Mouse (Mus musculus) erythroid progenitor cell, adult 5-6 weeks (primary cell): Measurements from ENCODE around the gene Trim44. TPM values are rescaled to one million over a fixed set of nuclear protein-coding genes. Genes with fewer than 3 reads are reported as not detected.

ENCODE experiments used
- ATAC-seq: replicated peaks from 2 replicates; pipeline ENCODE4 v1.8.0; 2016; ENCODE audit warnings: moderate number of reproducible peaks, mild to moderate bottlenecking, moderate TSS enrichment, inconsistent platforms; ENCODE audit not compliant: poor library complexity, low FRiP score, severe bottlenecking
- total RNA-seq, 2 experiments: library from RNA; stranded (forward) in 1 of 2; stranded (reverse) in 1 of 2; fragments of 150-400 nt in 1 of 2; fragments of 186-747, 209-891 nt in 1 of 2; gene quantifications; 2 replicates each; pipeline versions ENCODE4 v1.2.3 to v1.2.4; 2015 to 2017; ENCODE audit warnings: low replicate concordance in 2 of 2

Trim44 gene
- total RNA-seq, 2 experiments from 2014 or later: 21.8 to 25.2 TPM

DNA sequence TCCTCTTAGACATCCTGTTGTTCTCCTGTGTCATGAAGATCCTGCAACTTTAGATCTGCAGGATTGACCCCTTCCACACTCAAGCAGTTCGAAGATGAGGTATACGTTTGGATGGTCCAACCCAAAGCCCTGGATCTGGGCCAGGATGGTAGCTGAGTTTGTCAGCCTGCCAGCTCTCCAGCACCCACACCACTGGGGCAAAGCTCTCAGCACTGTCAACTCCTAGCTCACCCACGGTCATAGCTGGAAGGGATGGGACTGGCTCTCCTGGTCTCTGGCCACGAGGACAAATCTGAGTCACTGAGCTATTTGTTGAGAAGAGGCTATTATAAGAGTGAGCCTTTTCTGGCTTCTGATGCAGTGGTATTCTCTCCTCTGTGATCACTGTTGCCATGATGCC is 155.0 kb downstream of the Trim44 start:
- ATAC-seq: no peak

Other genes starting within 250 kb of the Trim44 start
- gene Ldlrad3, start 221.4 kb downstream of the Trim44 start, total RNA-seq (2015; ENCODE audit: low replicate concordance): 2.9 and 8.8 TPM in 2 replicates
- gene Ldlrad3, start 221.4 kb downstream of the Trim44 start, total RNA-seq (2017; ENCODE audit: low replicate concordance): 0.39 and 2.2 TPM in 2 replicates
- not detected in 2 replicates for gene Fjx1, start 44.7 kb upstream of the Trim44 start, total RNA-seq (2015; ENCODE audit: low replicate concordance)
- gene Fjx1, start 44.7 kb upstream of the Trim44 start, total RNA-seq (2017; ENCODE audit: low replicate concordance): not detected in 2 replicates
- gene Pamr1, start 142.2 kb upstream of the Trim44 start, total RNA-seq (2015; ENCODE audit: low replicate concordance): not detected in 2 replicates
- not detected in 2 replicates for gene Pamr1, start 142.2 kb upstream of the Trim44 start, total RNA-seq (2017; ENCODE audit: low replicate concordance)